Mouse (Mus musculus): Measurements from ENCODE around the gene Dbndd1.
"Not testable (repeated sequence)": the region's sequence is repeated elsewhere in the genome, so short reads cannot be mapped to it uniquely, and the experiment has no call there.

The Dbndd1 gene

DNA sequence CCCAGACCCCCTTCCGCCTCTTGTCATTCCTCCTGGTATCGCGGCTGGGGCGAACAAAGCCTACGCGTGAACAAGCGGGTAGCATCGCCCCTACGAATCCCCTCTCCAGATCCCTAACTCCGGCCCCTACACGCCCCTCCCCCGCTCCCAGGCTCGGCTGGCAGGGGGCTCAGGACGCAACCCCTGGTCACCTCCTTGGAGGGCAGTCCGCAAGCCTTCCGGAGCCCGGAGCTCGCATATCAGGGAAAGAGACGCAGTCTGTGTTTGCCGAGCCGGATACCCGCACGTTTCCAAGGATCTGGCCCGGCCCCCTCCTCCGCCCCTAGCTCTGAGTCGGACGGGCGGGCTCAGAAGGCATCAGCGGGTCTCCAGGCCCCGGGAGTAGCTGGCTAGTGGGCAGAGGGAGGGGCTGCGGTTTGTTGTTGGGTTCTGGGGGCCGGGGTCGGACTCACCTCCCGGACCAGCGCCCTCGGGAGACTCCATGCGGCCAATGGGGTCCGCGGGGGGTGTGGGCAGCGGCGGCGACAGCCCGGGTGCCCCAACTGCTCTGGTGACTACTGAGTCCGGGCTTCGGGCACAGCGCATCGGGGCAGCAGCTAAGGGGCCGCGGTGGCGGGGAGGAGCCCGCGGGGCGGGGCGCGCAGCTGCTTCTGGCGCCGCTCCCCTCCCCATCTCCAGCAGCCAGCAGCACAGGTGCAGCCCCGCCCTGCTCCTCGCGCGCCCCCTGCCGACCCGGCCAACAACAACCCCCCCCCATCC lies at the start of gene Dbndd1:
Dbndd1 (minus strand) TSS at position 683 of the 759 bp plus-strand sequence.
- DNase-seq: no peak

DNA sequence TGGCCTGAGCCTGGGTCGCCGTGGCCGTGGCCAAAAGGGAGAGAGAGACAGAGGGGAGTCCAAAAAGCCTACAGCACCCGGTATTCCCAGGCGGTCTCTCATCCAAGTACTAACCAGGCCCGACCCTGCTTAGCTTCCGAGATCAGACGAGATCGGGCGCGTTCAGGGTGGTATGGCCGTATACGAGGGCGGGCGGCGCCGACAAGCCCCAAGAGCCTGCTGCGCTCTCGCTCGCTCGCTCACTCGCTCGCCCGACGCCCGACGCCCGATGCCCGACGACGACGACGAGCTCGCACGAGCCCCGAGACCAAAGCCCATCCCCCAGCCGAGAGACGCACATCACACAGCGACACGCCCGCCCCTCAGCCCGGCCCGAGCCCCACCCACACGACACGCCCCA lies 49.0 kb upstream of the Dbndd1 start:
- not testable (repeated sequence) for DNase-seq

DNA sequence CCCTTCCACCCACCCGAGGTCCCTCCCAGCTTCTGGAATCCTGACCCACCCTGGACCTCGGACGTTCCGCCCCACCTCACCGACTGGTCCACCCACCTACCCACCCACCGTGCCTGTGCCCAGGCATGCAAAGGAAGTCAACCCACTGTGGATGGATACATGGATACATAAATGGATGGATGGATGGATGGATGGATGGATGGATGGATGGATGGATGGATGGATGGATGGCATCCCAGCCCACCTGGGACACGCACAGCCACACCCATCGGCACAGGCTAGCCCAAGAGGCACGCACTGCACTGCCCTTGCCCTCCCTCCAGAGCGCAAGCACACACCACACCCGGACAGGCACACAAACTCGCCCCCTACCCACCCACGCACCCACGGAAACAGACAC lies 22.4 kb upstream of the Dbndd1 start:
- DNase-seq: peak; percentile 45

DNA sequence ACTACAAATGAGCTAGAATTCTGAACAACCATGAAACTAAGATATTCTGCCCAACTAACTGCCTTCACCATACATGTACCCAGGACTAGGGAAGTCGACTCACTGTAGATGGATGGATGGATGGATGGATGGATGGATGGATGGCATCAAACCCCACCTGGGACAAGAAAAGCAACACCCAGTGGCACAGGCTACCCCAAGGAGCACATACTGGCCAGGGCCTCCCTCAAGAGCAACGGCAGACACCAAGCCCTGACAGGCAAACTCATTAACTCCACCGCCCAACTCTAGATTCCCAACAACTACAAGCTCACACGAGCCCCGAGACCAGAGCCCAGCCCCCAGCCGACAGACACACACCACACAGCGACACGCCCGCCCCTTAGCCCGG lies 21.7 kb upstream of the Dbndd1 start:
- no peak for DNase-seq

DNA sequence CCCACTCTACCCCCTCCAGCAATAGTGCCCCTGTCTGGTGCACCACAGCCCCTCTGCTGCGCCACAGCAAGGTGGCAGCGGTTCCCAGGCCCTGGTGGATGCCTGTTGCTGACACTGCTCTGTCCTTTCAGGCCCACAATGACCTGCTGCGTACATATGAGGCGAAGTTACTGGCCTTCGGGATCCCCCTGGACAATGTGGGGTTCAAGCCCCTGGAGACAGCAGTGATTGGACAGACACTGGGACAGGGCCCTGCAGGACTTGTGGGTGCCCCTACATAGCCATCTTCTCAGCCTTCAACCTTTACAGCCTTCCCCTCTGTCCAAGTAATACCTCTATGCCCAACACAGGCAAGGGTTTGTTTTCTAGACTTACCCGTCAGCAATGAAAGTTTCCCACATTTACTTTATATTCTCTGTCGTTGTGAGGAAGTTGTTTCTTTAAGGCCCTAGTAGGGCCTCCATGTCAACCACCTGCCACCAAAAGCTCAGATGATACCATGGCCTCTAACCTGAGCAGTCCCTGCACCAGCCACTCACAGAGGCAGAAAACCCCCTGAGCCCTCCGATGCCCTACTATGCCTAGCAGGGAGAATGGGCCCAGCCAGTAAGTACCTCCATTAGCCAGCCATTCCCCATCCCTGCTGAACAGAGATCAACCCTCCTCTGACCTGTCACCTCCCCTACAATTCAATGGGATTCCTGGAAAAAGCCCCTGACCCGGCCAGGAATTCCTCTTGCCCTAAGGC lies 21.2 kb upstream of the Dbndd1 start:
- no peak for DNase-seq

DNA sequence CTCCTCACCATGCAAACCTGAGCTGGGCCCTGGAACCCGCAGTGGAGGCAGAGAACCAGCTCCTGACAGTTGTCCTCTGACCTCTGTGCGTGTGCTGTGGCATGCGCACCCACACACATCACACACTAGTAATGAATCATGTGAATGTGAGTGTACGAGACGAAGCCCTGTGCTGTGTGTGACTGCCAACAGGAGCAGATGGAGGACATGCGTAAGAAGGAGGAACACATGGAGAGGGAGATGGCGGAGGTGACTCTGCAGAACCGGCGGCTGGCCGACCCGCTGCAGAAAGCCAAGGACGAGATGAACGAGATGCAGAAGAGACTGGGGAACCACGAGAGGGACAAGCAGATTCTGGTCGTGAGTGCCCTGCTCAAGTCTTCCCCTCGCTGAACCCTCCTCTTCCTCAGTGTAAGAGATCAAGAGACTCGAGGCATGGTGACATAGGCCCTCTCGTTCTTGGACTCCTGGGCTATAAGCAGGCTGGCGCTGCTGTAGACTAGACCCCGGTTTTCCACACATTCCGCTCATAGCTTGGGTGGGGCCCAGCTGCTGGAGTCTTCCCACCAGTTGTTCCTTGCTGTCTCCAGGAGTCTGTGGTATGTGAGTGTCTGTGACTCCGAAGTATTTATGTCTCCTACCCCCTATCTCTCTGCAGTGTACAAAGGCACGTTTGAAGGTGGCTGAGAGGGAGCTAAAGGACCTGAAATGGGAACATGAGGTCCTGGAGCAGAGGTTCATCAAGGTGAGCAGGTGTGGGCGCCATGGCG lies 12.6 kb upstream of the Dbndd1 start:
- no peak for DNase-seq

DNA sequence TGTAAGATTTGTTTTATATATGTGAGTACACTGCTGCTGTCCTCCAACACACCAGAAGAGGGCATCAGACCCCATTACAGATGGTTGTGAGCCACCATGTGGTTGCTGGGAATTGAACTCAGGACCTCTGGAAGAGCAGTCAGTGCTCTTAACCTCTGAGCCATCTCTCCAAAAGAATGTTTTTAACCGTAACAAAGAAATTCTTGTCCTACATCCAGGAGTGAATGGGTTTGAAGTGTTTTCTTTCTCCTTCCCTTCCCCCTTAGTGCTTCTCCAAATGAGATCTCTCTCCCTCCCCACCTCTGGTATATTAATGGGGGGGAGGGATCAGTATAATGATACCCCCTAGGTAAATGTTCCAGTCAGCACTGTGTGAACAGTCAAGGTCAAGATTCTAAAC lies 4.8 kb upstream of the Dbndd1 start:
- not testable (repeated sequence) for DNase-seq

DNA sequence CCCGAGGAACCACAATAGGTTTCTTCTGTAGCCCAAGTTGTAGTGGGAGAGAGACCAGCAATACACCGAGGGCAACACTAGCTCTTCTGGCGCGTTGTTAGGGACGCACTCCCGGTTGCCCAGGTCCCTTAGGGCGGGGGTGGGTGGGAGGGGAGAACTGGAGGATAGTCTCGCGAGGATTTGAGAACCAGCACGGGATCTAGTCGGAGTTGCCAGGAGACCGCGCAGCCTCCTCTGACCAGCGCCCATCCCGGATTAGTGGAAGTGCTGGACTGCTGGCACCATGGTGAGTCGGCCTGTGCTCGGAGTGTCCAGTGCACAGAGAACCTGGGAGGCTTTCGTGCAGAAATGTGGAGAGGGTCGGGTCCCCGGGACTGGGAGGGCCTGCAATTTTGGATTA lies 3.4 kb upstream of the Dbndd1 start, which contains the start of gene Gas8:
Gas8 (plus strand) TSS at position 168 of the 400 bp plus-strand sequence.
- peak; percentile 90 for DNase-seq

DNA sequence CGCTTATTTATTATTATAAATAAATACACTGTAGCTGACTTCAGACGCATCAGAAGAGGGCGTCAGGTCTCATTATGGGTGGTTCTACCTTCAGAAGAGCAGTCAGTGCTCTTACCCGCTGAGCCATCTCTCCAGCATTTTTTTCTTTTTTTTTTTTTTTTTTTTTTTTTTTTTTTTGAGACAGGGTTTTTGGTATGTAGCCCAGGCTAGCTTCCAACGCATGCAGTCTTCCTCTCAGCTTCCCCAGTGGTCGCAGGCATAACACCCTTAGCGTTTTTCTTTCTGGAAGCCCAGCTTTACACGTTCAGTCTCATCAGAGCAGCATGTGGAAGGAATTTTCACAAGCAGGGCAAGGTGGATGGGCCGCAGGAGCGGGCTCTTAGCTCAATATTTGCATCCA lies 2.9 kb upstream of the Dbndd1 start:
- DNase-seq: no peak

DNA sequence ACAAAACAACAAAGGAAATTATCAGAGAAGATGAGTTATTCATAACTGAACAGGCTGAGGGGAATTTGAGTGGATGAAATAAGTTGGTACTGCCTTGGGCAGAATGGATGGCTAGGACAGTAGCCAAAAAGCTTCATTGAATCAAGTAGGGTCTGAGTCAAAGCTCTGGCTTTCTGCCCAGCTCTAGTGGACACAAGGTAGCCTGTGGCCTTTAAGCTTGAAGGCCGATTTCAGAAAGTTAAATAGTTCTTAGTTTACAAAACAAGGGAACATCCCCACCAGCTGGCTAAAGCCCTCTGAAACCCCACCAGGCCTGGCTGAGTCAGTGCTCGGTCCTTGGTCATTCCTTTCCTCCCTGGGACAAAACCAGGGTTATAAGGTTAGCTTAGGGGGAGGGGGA lies 1.3 kb upstream of the Dbndd1 start:
- no peak for DNase-seq

DNA sequence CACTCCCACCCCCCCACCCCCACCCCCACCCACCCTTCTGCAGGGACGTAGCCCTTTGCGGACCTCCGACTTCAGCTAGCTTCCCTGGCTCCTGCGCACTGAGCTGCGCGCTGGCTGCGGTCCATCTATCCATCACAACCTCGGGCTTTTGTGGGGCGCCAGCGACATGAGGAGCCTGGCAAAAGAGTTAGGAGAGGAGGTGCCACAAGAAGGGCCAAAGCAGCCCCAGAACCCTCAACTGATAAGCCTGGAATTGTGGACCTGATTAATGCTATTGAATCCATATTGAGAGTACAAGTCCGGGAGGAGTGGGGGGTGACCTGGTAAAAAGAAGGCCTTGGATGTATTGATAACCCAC lies 256 bp upstream of the Dbndd1 start:
- no peak for DNase-seq

DNA sequence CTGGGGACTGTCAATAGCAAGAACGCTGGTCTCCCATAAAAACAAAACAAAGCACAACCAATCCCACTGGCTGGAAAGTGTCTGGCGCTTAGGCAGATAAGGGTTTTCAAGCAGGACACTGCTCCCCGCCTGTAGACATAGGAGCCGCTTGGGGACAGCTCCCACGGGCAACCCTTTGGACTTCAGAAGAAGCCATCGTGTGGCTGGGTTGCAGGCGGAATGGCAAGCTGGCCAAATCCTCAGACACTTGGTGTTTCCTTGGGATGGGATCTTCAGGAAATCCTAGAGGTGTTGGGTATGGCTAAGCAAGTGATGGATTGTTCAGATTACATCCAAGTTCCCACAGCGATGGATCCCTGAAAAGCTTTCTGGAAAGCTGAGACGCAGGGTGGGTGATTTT lies 1.1 kb downstream of the Dbndd1 start:
- no peak for DNase-seq

DNA sequence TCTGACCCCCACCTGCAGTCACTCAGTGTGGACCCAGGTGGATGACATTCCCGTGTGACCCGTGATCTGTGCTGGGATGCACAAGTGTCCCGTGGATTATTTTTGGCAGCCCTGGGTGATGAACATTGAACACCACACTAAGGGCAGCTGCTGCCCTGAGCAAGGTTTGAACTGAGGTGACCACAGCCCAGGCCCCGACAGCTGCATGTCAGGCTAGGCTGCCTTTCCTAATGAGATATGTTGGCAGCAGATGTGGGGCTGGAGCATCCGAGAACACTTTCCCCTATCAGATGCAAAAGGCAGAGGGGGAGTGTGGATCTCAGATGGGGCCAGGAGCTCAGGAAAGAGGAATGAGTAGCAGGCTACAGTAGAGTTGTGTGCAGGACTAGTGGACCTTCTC lies 4.4 kb downstream of the Dbndd1 start:
- DNase-seq: no peak

DNA sequence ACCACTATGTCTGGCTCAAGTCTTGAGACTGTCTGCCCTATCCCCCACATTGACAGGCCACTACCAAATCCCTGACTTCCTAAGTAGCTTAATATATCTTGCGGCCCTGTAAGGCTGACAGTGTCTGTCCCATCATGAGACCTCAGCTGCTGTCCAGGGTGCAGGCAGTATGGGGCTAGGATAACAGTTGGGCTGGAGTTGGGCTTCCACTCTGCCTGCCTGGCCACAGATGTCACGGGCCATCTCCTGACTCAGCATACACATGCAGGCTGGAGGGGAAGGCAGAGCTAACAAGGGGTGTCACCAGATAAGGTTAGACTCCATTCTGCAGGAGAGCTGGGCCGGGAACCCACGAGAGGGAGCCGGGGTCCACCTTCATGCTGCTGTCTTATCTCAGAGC lies 8.1 kb downstream of the Dbndd1 start:
- DNase-seq: no peak

DNA sequence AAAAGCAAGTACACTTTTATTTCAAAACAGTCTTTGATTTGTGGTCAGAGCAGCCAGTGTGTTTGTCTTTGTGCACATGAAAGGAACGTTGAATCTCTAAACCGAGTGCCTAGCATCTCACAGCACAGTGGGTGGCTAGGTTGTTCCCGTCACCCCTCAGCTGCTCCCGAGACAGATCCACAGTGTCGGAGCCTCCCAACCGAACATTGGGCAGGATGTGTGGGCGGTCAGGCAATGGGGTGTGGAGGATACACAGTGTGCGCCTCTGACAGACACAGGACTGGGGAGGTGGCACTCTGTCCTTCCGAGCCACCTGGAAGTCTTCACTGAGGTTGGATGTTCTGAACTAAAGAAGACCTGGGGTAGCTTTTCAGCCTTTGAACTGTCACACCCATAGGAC lies 9.6 kb downstream of the Dbndd1 start:
- no peak for DNase-seq

DNA sequence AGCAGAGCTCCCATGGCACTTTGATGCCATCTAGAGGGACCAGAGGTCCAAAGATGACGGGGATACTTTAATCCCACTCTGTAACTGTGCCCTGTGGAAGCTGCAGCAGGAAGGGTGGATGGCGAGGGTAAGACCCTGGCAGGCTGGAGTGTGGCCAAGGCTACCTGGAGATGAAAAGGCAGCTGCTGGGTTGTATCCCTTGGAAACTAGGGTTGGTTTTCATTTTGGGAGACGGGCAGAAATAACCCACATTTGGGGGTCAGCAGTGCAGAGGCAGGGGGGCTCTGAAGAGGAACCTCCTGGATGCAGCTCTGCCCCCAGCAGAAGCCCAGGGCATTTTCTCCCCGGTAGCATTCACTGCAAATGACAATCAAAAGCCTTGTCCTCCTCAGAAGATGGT lies 10.0 kb downstream of the Dbndd1 start:
- no peak for DNase-seq

DNA sequence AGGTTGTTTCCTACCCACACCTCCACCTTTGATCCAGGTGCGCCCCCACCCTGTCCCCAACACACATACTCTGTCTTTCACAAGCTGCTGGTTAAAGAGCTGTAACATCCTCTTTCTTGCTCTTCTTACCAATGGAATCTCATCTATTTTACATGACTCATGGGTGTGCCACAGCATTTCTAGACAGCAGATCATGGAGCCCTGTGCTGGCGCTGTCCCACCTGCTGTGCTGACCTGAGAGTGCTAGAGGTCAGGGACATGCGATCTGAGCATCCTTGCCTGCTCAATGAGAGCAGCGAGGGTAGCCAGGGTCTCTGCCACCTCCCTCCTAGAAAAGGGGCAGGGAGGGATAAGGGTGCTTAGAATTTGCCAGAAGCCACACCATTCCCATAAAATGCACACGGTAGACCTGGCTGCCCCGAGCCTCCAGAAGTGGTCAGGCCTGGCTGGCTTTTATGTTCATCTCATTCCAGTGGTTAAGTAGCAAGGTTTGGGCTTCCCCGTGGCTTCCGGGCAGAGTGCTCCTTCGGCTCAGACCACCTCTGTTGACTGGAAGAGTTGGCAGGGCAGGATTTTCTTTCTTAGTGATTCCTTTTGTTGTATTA lies 10.6 kb downstream of the Dbndd1 start:
- no peak for DNase-seq

DNA sequence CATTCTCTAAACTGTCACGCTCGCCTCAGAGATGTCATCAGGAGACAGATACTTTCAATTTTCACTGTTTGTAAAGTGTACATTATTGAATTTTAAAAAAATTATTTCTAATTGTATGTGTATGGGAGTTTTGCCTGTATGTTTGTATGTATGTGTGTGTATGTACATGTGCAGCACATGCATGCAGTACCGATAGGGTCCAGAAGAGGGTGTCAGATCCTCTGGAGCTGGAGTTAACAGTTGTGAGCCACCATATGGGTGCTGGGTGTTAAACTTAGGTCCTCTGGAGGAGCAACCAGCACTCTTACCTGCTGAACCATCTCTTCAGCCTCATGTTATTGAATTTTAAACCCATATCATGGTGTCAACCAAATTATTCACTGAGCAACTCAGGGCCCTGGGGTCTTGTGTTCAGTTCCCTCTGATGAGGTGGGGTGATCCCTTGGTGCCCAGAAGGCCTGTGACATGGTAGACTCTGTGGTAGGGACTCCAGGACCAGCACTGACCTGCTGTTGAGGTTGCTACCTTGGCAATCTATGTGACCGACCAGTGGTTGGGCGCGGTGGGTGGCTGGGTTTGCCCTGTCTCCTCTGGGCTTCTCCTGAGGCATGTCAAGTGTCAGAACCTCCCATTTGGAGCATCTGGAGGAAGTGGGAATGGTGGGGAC lies 11.3 kb downstream of the Dbndd1 start:
- no peak for DNase-seq

DNA sequence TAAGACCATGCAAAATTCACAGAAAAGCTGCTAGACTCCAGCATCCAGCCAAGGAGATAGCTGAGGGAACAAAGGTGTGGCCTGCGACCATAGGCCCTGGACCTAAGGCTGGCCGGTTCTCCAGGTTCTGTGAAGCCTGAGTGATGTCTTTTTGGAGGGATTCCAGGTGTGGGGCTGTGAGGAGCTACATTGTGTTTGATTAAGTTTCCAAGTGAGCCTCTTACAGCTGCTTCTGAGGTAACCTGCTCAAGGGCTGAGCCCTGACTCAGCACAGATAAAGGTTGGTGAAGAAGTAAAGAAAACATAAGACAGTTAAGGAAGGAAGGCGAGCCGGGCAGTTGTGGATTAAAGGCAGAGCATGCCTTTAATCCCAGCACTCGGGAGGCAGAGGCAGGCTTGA lies 13.1 kb downstream of the Dbndd1 start:
- DNase-seq: no peak

DNA sequence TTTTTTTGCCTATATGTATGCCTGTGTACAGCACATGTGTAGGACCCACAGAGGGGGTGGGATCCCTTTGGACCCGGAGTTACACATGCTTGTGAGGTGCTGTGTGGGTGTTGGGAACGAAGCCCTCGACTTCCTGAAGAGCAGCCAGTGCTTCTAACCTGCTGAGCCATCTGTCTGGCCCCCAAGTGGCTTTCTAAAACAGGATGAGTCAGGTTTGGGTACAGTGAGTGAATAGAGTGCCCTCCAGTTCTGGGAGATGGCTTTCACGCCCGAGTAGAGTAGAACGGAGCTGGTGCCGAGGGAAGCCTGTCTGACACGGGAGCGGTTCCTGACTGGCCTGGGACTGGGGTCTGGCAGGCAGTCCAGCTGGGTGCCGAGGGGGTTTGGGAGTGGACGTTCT lies 15.7 kb downstream of the Dbndd1 start:
- DNase-seq: no peak

DNA sequence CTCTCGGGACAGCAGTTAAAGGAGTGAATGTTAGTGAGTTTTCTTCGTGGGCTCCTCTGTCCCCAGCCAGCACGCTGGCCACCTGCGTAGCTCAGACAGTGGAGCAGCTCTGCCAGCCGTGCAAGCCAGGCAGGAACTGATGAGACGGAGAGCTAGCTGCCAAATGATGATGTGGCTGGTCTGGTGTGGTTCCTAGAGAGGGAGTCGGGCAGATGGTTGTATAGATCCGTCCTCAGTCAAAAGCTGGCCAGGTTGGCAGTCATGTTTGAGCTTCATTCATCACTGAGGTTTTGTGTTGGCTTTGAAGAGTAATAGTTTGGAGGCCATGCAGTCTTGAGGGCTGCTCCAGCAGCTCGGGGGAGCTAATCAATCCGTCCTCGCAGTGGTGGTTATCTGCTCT lies 16.3 kb downstream of the Dbndd1 start:
- no peak for DNase-seq

DNA sequence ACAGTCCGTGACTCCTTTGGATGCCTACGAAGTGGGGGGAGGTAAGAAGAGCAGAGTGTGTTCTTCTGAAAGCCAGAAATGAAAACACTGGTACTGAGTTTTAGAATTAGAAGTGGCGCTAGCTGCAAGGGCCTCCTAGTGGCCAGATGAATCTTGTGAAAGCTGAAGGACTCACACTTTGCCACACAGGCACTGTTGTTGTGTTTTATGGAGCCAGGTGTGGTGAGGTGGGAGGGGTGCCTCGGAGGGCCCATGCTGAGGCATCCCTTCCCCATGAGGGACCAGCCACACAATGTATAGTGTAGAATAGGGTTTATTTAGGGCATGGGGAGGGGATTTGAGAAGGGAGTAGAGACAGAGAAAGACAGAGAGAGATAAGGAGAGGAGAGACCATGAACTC lies 17.6 kb downstream of the Dbndd1 start:
- DNase-seq: no peak

DNA sequence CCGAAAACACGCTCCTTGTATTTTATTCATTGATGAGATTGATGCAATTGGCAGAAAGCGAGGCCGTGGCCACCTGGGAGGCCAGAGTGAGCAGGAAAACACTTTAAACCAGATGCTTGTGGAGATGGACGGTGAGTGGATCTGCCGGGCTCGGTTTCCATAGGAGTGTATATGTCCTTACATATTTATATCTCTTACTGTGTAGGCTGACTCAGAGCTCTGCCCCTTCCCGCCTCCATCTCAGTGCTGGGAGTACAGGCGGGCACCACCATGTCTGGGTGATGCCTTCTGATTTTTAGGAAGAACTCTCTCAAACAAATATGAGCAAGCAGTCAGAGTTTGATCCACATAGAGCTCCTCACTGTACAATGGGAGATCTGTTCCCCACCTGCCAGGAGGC lies 22.4 kb downstream of the Dbndd1 start:
- no peak for DNase-seq
